Mouse (Mus musculus): ENCODE data around the gene Spag9. TPM values are rescaled to one million over a fixed set of nuclear protein-coding genes. Genes with fewer than 3 reads are reported as not detected.

Spag9 gene
- 92.0 TPM for polyA plus RNA-seq (2015; fragmentation: Illumina TruSeq; extraction: RNeasy Lipid Tissue Mini Kit (QIAGEN cat#74804); ENCODE audit: insufficient read depth, low replicate concordance)

DNA sequence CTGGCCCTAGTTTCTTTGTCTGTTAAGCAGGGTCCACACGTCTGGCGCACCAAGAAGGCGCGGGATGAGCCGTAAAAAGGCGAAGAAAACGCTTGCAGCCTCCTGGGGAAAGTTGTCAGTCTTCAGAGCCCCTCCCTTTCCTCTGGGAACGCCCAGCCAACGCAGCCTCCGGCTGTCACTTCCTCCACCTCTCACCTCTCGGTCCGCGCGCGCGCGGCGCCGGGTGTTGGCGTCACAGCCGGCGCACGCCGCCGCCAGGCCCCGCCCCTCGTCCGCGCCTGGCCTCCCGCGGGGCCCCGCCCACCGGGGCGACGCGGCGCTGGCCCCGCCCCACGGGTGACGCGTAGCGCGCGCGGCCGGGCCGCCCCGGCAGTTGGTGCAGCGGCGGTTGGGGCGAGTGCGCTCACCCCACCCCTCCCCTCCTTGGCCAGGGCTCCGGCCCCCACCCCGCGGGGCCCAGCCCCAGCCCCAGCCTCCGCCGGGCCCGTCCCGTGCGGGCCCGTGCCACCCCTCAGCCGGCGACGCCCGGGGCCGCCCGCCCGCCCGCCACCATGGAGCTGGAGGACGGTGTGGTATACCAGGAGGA is at the start of gene Spag9:
TSS of gene Spag9 (plus strand) at position 372 of the 586 bp plus-strand sequence.

GRCm38 (mm10) chr11:93956159-93956558 is 39.7 kb upstream of the Spag9 start, which contains the start of gene Nme2:
Nme2 (minus strand) TSS chr11:93956259.

GRCm38 (mm10) chr11:93968005-93968847 is 27.7 kb upstream of the Spag9 start, which contains the start of the genes Gm20390 and Nme1:
Gm20390 (minus strand) TSS chr11:93968293.
Nme1 (minus strand) TSS chr11:93968521.

Other genes starting within 250 kb of the Spag9 start
- 41.1 TPM for gene Utp18, start 110.3 kb upstream of the Spag9 start, polyA plus RNA-seq (2015; fragmentation: Illumina TruSeq; extraction: RNeasy Lipid Tissue Mini Kit (QIAGEN cat#74804); ENCODE audit: insufficient read depth, low replicate concordance)
- 63.4 TPM for gene Mbtd1, start 110.2 kb upstream of the Spag9 start, polyA plus RNA-seq (2015; fragmentation: Illumina TruSeq; extraction: RNeasy Lipid Tissue Mini Kit (QIAGEN cat#74804); ENCODE audit: insufficient read depth, low replicate concordance)
- 269 TPM for gene Nme2, start 39.8 kb upstream of the Spag9 start, polyA plus RNA-seq (2015; fragmentation: Illumina TruSeq; extraction: RNeasy Lipid Tissue Mini Kit (QIAGEN cat#74804); ENCODE audit: insufficient read depth, low replicate concordance)
- gene Gm20390, start 27.8 kb upstream of the Spag9 start, polyA plus RNA-seq (2015; fragmentation: Illumina TruSeq; extraction: RNeasy Lipid Tissue Mini Kit (QIAGEN cat#74804); ENCODE audit: insufficient read depth, low replicate concordance): not detected
- gene Nme1, start 27.6 kb upstream of the Spag9 start, polyA plus RNA-seq (2015; fragmentation: Illumina TruSeq; extraction: RNeasy Lipid Tissue Mini Kit (QIAGEN cat#74804); ENCODE audit: insufficient read depth, low replicate concordance): 69.4 TPM
- gene Tob1, start 215.4 kb downstream of the Spag9 start, polyA plus RNA-seq (2015; fragmentation: Illumina TruSeq; extraction: RNeasy Lipid Tissue Mini Kit (QIAGEN cat#74804); ENCODE audit: insufficient read depth, low replicate concordance): 16.8 TPM
- 0.77 TPM for gene Wfikkn2, start 249.9 kb downstream of the Spag9 start, polyA plus RNA-seq (2015; fragmentation: Illumina TruSeq; extraction: RNeasy Lipid Tissue Mini Kit (QIAGEN cat#74804); ENCODE audit: insufficient read depth, low replicate concordance)